Mouse (Mus musculus): ENCODE data around the gene Ccdc124.

- no peak for TF ChIP-seq CTCF (IDR thresholded peaks at IDR 0.05; ENCODE audit: insufficient read depth, low read depth, low read length)
- no peak for TF ChIP-seq POLR2A (IDR thresholded peaks at IDR 0.05; ENCODE audit: insufficient read depth, low read depth, low read length)
Observed at GRCm38 (mm10) chr8:70827796-70828195, 45.9 kb downstream of the Ccdc124 start.
